Mouse (Mus musculus): ENCODE measurements at regions not wholly inside any gene's neighbourhood (a gene's known extent, or its start where the extent isn't known, plus 50 kb on each side); places are given as distances from the start of the nearest gene placed in this dataset.

DNA sequence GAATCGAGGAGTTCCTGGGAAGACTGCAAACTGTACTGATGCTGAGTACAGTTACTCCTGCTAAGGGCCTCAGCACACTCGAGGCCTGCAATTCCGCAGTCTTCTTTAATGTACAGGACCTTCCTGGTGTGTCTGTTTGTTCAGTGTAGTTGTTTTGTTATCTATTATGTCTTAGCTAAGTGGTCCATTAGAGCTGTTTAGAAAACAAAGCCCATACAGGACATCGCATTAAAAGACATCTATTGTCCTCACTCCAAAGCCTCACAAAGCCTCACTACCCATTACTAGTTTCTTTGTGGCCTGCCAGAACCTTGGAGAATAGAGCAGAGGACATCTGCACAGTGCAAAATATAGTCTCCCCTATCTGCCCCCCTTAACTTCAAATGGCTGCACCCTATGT is 224.4 kb upstream of the Zfp930 start:
- TF ChIP-seq CTCF (IDR thresholded peaks at IDR 0.05; ENCODE audit: insufficient read depth, low read length) (no peak), POLR2A (IDR thresholded peaks at IDR 0.05; ENCODE audit: borderline replicate concordance, extremely low read depth, low read depth, low read length) (no peak)

Measured in lung, adult 2 months (tissue).